In the genomic region with DNA sequence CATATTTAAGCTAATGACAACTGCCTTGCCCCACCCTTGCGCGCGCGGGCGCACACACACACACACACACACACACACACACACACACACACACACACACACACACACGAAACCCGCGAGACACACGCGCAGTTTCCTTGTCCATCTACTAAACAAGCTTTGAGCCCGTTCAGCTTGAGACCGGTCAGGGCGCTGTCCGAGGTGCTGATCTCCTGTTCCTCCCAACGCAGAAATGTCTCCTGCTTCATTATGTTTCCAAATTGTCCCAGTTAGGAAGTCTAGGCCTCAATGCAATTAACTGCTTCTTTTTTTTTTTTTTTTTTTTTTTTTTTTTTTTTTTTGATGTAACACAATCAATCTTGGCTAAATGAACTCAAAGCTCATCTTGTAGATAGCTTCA, we compare ENCODE assay signal across 8 mouse cellular contexts. TPM values are rescaled to one million over a fixed set of nuclear protein-coding genes. Genes with fewer than 3 reads are reported as not detected.
A peak's percentile ranks its signal among the peaks of the same experiment; 100 is the strongest.
DNase-seq lines count a peak whose midpoint lies in the region; ATAC-seq lines count a peak whose summit lies in the region.

No protein-coding gene starts in this region.

- H3K9me3 ChIP-seq in liver, embryonic 12.5 days (replicated peaks) = no peaks in the 10 kb centered on the region
- H3K9me3 ChIP-seq in midbrain, embryonic 12.5 days = no peaks in the 10 kb centered on the region
- no peaks in the 10 kb centered on the region for H3K9me3 ChIP-seq in stomach, embryonic 15.5 days

- no peaks in the 10 kb centered on the region for H3K36me3 ChIP-seq in liver, embryonic 12.5 days
- peaks cover 1% of the 10 kb centered on the region for H3K36me3 ChIP-seq in midbrain, embryonic 12.5 days
- H3K36me3 ChIP-seq in stomach, embryonic 15.5 days = no peaks in the 10 kb centered on the region

- WGBS in liver, embryonic 12.5 days (ENCODE audit: insufficient replicate concordance) = under 1% methylated on average over 14 of the region's 15 CpGs
- 2% methylated on average over 10 of the region's 15 CpGs for WGBS in midbrain, embryonic 12.5 days
- WGBS in stomach, embryonic 15.5 days = under 1% methylated on average over 15 of the region's 15 CpGs

- no peak overlapping the region for H3K4me3 ChIP-seq in liver, embryonic 12.5 days
- peak overlapping the region; percentile 61 for H3K4me3 ChIP-seq in midbrain, embryonic 12.5 days
- H3K4me3 ChIP-seq in stomach, embryonic 15.5 days (replicated peaks) = peak overlapping the region; percentile 6; the same call in 1 of the 2 replicates

- peak; percentile 77 for DNase-seq in liver
- DNase-seq in adrenal gland, postnatal 4 days (ENCODE audit: low spot score in 2 of 2) = peak; percentile 54 to 60
- DNase-seq in forelimb bud, embryonic 11.5 days (ENCODE audit: low read depth, low spot score) = peak; percentile 84
- peak; percentile 94 for DNase-seq in kidney, postnatal 10 days
- no peak for DNase-seq in right cerebral cortex, postnatal 36 days (ENCODE audit: low spot score in 2 of 2)

- peaks cover 89% of the 10 kb centered on the region for H3K27me3 ChIP-seq in liver, embryonic 12.5 days (replicated peaks)
- H3K27me3 ChIP-seq in midbrain, embryonic 12.5 days = peaks cover 55% of the 10 kb centered on the region
- H3K27me3 ChIP-seq in stomach, embryonic 15.5 days (replicated peaks) = peaks cover 56% of the 10 kb centered on the region

- no peak overlapping the region for H3K9ac ChIP-seq in liver, embryonic 12.5 days
- peak overlapping the region; percentile 79 for H3K9ac ChIP-seq in midbrain, embryonic 12.5 days (replicated peaks)
- no peak overlapping the region for H3K9ac ChIP-seq in stomach, embryonic 15.5 days

- H3K4me2 ChIP-seq in liver, embryonic 12.5 days = no peak overlapping the region
- H3K4me2 ChIP-seq in midbrain, embryonic 12.5 days (replicated peaks) = peak overlapping the region; percentile 58
- H3K4me2 ChIP-seq in stomach, embryonic 15.5 days = no peak overlapping the region

- no peak overlapping the region for H3K27ac ChIP-seq in liver, embryonic 12.5 days
- H3K27ac ChIP-seq in midbrain, embryonic 12.5 days (replicated peaks) = peak overlapping the region; percentile 65
- no peak overlapping the region for H3K27ac ChIP-seq in stomach, embryonic 15.5 days

- peaks cover 18% of the 10 kb centered on the region for H3K4me1 ChIP-seq in liver, embryonic 12.5 days
- H3K4me1 ChIP-seq in midbrain, embryonic 12.5 days = peaks cover 19% of the 10 kb centered on the region
- peaks cover 19% of the 10 kb centered on the region for H3K4me1 ChIP-seq in stomach, embryonic 15.5 days

- no peak for ATAC-seq in liver, embryonic 12.5 days
- ATAC-seq in midbrain, embryonic 12.5 days (ENCODE audit: low FRiP score, low read depth) = no peak
- no peak for ATAC-seq in stomach, embryonic 15.5 days (ENCODE audit: insufficient read depth, low FRiP score, low read depth)

RNA-seq across cellular contexts. Expression of gene Nt5c2, which starts 1.5 kb away (rescaled TPM):
- polyA plus RNA-seq in liver, embryonic 12.5 days (2016; fragmentation: Nextera tagmentation; extraction: Ambion mirVana) = 67.1 and 78.5 TPM in 2 replicates
- total RNA-seq in adrenal gland, postnatal 4 days (2021) = 100 to 1,000 TPM; 106 to 107 TPM
- polyA plus RNA-seq in midbrain, embryonic 12.5 days (2016; fragmentation: Nextera tagmentation; extraction: Ambion mirVana) = 79.8 and 84.8 TPM in 2 replicates
- polyA plus RNA-seq in stomach, embryonic 15.5 days (2015; fragmentation: Nextera tagmentation; extraction: Ambion mirVana) = 69.4 and 76.6 TPM in 2 replicates

RNA-seq across cellular contexts. Expression of gene Ina, which starts 2.0 kb away (rescaled TPM):
- 0.11 and 0.12 TPM in 2 replicates for polyA plus RNA-seq in liver, embryonic 12.5 days (2016; fragmentation: Nextera tagmentation; extraction: Ambion mirVana)
- total RNA-seq in adrenal gland, postnatal 4 days (2021) = 10 to 100 TPM; 15.5 to 23.5 TPM
- polyA plus RNA-seq in midbrain, embryonic 12.5 days (2016; fragmentation: Nextera tagmentation; extraction: Ambion mirVana) = 368 and 390 TPM in 2 replicates
- polyA plus RNA-seq in stomach, embryonic 15.5 days (2015; fragmentation: Nextera tagmentation; extraction: Ambion mirVana) = 11.9 and 13.7 TPM in 2 replicates

RNA-seq across cellular contexts. Expression of gene Pcgf6, which starts 34.2 kb away (rescaled TPM):
- 19.0 and 20.0 TPM in 2 replicates for polyA plus RNA-seq in liver, embryonic 12.5 days (2016; fragmentation: Nextera tagmentation; extraction: Ambion mirVana)
- 10 to 100 TPM; 13.9 to 16.8 TPM for total RNA-seq in adrenal gland, postnatal 4 days (2021)
- polyA plus RNA-seq in midbrain, embryonic 12.5 days (2016; fragmentation: Nextera tagmentation; extraction: Ambion mirVana) = 32.6 and 33.8 TPM in 2 replicates
- 16.6 and 18.7 TPM in 2 replicates for polyA plus RNA-seq in stomach, embryonic 15.5 days (2015; fragmentation: Nextera tagmentation; extraction: Ambion mirVana)

RNA-seq across cellular contexts. Expression of gene Taf5, which starts 51.1 kb away (rescaled TPM):
- 9.5 and 10.1 TPM in 2 replicates for polyA plus RNA-seq in liver, embryonic 12.5 days (2016; fragmentation: Nextera tagmentation; extraction: Ambion mirVana)
- 1 to 10 TPM; 5.1 to 5.6 TPM for total RNA-seq in adrenal gland, postnatal 4 days (2021)
- polyA plus RNA-seq in midbrain, embryonic 12.5 days (2016; fragmentation: Nextera tagmentation; extraction: Ambion mirVana) = 11.6 and 12.1 TPM in 2 replicates
- polyA plus RNA-seq in stomach, embryonic 15.5 days (2015; fragmentation: Nextera tagmentation; extraction: Ambion mirVana) = 4.5 and 5.1 TPM in 2 replicates

Comparison
In these comparisons a context has a peak if more than half of its experiments do, and no peak if none do; other contexts are left out.
1. DNase-seq: peak in liver (single experiment), adrenal gland, postnatal 4 days (2 of 2), forelimb bud, embryonic 11.5 days (single experiment) and kidney, postnatal 10 days (single experiment); none in right cerebral cortex, postnatal 36 days (0 of 2).
2. RNA of gene Ina, which starts 2.0 kb away (polyA plus RNA-seq): 368 to 390 TPM in midbrain, embryonic 12.5 days; 11.9 to 13.7 TPM in stomach, embryonic 15.5 days and 0.11 to 0.12 TPM in liver, embryonic 12.5 days; every median in the first group is over 10 times any median in the second.